Mouse (Mus musculus) lung, adult 18-20 months (tissue): ENCODE measurements around the gene Exd1.
"Not testable (repeated sequence)": the region's sequence is repeated elsewhere in the genome, so short reads cannot be mapped to it uniquely, and the experiment has no call there.

Source experiments
- DNase-seq, 2 experiments: peaks; one replicate each; pipeline ENCODE4 v3.0.0; 2022; ENCODE audit warnings: mixed read lengths in 2 of 2

Exd1 gene

DNA sequence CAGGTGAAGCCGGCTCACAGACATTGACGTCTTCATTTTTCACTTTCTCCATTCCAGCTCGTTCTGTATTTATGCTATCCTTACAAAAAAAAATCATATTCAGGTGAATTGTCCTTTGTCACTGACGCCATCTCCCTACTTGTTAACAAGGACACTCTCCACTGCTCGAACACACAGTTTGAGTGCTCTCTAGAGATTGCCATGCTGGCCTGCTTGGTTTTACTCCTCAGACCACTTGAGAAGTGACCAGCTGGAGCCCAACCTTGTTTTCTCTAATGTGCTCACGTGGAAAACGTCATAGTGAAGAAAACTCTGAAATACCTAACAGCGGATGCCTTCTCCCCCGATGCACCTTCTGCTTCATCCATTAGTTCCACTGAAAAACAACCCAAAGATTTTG lies 8.6 kb downstream of the Exd1 start:
- peak; percentile 17 to 54 for DNase-seq

GRCm38 (mm10) chr2:119525422-119525821 lies 22.0 kb downstream of the Exd1 start:
- no peak for DNase-seq

- no peak for DNase-seq
Observed at GRCm38 (mm10) chr2:119523836-119524235, 23.6 kb downstream of the Exd1 start.

DNA sequence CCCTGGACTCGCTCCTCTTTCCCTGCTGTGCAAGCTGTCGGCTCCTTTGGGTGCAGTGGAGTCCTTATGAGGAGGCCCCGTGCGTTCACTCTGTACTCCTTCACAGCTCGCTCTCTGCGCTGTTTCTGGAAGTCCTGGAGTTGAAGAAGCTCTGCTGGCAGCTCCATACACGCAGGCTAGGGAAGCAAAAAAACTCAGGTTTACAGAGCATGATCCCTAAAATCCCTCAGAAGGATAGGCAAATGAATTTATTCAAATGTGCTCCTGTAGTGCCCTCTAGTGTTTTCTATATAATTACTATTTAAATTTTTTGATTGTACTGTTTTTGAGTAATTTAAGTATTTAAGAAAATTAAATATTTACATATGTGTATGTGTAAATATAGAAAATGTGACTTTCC lies 26.9 kb downstream of the Exd1 start:
- DNase-seq = no peak

DNA sequence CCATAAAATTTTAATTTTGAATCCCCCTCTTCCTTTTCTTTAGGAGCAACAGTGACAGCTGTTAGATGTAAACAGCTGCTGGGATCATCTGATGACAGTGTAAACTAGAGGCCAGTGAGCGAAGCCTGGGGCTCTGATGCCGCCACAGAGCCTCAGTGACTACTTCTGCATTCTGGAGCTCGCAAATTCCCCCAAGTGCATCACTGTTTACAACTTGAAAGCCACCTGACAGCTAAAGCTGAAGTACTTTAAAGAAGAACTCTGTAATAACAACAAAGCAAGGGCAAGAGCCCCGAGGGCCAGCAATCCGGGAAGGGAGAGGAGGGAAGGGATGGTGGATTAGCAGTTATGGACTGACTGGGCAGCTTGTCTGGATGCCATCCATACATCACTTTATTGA lies 30.6 kb downstream of the Exd1 start:
- DNase-seq = no peak

DNA sequence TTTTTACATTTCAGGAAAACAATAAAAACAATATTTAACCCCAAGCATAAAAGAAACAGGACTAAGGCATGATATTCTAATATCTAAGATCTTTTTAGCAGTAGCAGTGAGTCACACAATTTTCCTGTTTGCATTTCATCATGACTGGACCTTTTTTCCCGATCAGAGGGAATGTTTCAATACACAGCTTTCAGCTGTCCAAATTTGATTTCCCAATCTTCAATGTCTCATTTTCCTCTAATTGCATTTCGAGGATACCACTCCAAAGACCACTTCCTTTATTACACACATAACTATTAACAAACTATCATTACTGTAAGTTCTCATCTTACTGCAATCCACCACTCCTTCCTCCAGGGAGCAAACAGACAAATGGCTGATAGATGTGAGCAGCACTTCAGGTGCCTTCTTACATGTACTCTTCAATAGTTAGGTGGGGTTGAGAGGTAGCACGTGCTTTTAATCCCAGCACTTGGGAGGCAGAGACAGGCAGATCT lies 33.4 kb downstream of the Exd1 start:
- DNase-seq = no peak

GRCm38 (mm10) chr2:119512292-119512691 lies 35.1 kb downstream of the Exd1 start:
- no peak for DNase-seq

GRCm38 (mm10) chr2:119510856-119511255 lies 36.6 kb downstream of the Exd1 start:
- no peak for DNase-seq

- not testable (repeated sequence) for DNase-seq
Observed at GRCm38 (mm10) chr2:119508518-119508917, 38.9 kb downstream of the Exd1 start.

DNA sequence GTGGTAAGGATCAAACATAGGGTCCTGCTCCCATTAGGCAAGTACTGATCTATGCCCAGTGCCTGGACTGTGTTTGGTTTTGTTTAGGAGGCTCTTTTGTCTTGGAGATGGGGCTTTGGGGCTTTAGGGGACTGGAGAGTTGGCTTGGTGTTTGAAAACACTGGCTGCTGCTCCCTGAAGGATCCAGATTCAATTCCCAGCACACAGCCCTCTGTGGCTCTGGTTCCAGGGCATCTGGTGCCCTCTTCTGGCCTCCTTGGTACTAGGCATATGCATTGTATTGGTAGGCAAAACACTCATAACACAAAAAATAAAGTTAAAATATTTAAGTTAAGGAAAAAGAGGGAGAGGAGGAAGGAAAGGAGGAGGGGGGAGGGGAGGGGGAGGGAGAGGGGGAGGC lies 40.3 kb downstream of the Exd1 start:
- no peak for DNase-seq

DNA sequence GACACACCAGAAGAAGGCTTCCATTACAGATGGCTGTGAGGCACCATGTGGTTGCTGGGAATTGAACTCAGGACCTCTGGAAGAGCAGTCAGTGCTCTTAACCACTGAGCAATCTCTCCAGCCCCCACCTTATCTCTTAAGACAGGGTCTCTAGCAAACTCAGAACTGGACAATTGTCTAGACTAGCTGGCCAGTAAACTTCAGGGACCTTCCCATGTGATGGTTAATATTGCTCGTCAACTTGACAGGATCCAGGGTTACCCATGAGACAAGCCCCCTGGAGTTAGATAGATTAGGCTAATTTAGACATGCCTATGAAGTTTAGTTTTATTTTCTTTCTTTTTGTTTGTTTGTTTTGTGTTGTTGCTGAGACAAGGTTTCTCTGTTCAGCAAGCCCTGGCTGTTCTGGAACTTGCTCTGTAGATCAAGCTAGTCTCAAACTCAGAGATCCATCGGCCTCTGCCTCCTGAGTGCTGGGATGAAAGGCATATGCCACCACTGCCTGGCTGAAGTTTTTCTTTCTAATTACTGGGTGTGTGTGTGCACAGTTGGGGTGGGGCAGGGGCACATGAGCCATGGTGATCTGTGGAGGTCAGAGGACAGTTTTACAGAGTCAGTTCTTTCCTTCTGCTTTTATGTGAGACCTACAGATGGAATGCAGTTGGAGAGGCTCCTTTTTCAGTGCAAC lies 46.3 kb downstream of the Exd1 start:
- no peak for DNase-seq

GRCm38 (mm10) chr2:119498859-119499258 lies 48.6 kb downstream of the Exd1 start:
- no peak for DNase-seq

DNA sequence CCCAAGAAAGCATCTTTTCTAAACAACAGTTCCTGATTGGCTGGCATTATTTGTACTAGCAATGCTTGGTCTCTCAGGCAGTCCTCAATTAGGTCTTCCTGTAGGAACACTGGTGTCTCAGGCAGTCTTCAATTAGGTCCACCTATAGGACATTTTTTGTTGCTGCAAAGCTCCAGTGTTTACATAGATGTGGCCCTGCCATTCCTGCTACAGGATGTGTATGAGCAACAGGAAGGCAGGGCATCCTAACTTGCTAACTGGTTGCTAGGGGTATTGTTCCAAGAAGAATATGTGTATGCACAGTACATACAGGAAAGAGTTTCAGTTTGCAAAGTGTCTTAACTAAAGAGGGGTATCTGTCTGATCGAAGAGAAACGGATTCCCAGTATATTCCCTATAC lies 51.3 kb downstream of the Exd1 start:
- no peak for DNase-seq

DNA sequence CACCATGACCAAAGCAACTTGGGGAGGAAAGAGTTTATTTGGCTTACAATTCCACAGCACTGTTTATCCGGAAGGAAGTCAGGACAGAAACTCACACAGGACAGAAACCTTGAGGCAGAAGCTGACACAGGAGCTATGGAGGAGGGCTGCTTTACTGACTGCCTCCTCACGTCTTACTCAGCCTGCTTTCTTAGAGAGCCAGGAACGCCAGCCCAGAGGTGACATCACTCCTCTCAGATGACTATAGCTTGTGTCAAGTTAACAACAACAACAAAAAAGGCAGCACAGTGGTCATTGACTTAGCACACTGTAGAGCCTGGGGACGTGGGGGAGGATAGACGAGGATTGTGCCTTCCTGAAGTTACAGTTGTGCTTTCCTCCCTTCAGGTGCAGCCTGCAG lies 55.5 kb downstream of the Exd1 start:
- no peak for DNase-seq

GRCm38 (mm10) chr2:119486488-119486887 lies 60.9 kb downstream of the Exd1 start:
- DNase-seq = no peak

GRCm38 (mm10) chr2:119482307-119482706 lies 65.1 kb downstream of the Exd1 start:
- no peak for DNase-seq

GRCm38 (mm10) chr2:119478397-119478749 lies 69.1 kb downstream of the Exd1 start:
- DNase-seq = no peak

GRCm38 (mm10) chr2:119477571-119478396 lies 69.6 kb downstream of the Exd1 start, which contains the start of gene Ino80:
Gene Ino80, minus strand, starts transcription at chr2:119477687.
- peak; percentile 99 for DNase-seq

DNA sequence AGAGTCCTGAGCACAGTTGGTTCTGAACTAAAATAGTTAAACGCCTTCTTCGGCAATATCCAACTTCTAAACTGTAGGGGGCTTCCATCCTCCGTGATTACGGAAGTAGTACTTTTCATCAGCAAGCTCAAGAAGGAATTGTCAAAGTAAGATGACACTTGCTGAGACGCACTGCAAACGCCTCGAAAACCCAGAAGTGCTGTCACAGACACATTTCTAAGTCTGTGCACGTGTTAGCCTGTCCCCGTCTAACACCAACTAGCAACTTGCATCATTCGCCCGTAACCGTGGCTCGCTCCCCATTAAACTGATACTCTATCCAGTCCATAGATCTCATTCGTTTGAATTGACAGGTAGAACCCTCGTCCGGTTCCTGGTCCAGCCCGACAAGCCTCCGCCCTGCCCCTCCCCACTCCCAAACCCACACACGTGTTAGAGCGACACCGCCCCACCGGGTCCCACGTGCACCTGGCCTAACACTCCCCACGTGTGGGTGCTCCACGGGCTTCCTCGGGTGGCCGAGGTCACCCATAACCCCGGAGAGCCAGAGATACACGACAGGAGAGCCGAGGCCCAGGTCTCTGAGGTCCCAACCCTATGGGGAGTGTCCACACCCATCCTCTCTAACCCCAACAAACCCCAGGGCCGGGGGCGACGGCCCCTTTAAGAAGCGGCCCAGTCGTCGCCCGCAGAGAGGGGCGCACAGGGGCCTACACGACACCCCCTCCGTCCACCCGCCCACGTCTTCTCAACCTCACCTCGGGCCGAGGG lies 70.6 kb downstream of the Exd1 start:
- peak; percentile 84 to 86 for DNase-seq

- no peak for DNase-seq
Observed at GRCm38 (mm10) chr2:119476166-119476565, 71.3 kb downstream of the Exd1 start.
